Mouse (Mus musculus): Measurements from ENCODE around the gene Lsm12.

The Lsm12 gene

DNA sequence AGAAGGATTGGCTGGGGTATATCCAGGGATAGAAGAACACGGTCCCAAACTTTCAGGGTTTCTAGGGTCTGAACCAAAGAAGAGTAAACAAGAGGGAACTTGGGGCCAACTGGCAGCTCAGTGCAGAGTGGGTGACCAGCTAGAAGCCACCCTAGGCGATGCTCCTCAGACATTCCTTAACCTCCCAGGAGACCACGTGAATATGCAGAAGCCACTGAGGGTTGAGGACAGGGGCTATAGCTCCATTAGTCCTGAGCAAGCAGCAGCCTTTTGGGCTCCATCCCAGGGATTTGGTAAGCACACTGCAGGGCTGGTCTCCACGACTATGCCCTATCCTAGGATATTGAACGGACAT is 31.8 kb upstream of the Lsm12 start:
- DNase-seq (ENCODE audit: low read depth in 2 of 2, low spot score in 2 of 2): no peak

DNA sequence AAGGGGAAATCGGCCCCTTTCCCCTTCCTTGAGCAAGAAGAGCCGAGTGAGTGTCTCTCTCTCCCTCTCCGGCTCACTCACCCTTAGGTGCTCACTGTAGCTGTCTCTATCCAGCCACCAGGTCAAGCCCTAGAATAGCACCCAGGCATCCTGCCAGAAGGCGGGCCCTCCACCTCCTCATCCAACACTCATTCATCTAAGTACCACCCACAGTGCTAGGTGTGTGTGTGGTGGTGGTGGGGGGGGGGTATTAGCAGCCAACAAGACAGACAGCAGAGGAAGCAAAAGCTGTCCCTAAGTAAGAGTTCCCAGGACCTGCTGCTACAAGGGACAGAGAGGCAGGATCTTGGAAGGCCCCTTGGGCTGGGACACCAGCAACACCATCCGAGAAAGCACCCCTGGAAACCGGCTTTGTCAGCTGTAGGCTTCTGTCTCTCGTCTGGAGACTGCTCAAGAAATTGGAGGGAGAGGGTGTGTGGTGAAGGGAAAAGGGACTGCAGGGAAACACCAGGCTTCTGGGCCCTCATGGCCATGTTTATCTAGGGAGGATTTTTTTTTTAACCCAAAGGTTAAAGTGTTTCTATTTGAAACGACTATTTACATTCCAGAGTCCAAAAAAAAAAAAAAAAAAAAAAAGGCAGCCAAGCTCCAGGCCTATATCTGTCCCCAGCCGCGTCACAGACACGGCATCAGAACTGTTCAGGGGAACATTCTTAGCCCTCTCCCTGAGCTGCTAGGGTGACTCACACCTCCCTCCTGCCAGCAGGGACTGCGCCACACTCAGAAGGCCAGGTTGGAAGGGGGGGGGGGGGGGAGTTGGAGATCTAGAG is 31.2 kb upstream of the Lsm12 start:
- no peak for DNase-seq (ENCODE audit: low read depth in 2 of 2, low spot score in 2 of 2)

DNA sequence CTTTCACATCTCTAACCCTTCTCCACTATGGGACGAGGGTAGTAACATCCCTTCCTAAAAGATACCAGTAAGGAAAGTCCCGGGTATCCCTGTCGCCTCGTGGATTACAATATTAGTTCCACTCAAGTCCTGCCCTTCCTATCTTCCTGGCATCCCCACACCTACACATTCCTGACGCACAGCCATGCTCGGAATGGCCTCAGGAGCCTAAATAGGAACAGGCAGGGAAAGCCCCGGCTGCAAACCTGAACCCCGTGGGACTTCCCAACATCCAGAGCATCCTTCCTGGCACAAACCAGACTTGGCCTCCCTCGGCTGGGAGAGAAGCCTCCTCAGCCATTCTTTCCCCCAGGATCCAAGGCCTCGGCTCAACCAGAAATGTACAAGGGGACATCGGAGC is 30.4 kb upstream of the Lsm12 start:
- no peak for DNase-seq (ENCODE audit: low read depth in 2 of 2, low spot score in 2 of 2)

DNA sequence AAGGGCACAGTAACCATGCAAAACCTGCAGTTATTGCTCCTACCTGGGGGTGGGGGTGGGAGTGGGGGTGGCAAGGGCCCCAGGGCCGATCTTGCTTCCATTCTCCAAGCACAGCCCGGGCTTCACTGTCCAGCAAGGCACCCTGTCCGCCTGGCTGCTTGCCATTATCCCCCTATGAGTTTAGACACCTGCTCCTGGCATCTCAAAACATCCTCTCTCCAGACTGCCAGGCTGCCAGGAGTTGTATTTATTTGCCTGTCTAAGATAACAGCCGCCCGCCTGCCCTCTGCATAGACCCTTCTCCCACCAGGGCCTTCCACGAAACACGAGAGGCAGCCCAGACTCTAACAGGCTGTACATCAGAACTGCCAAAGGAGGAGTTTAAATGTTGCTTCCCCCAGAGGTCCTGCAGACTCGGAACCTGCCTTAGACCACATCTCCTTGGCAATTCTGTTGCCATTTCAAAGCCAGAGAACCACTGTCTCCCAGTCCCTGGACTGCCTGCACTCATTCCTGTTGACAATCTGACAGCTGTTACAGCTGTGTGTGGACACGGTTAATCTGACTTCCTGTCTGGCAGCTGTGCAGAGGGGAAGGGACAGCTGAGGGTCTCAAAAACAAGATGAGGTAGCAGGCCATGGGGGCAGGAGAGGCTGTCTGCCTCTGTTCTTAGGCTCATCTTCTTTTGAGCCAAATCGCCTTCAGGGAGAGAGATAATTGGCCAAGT is 29.5 kb upstream of the Lsm12 start:
- no peak for DNase-seq (ENCODE audit: low read depth in 2 of 2, low spot score in 2 of 2)

DNA sequence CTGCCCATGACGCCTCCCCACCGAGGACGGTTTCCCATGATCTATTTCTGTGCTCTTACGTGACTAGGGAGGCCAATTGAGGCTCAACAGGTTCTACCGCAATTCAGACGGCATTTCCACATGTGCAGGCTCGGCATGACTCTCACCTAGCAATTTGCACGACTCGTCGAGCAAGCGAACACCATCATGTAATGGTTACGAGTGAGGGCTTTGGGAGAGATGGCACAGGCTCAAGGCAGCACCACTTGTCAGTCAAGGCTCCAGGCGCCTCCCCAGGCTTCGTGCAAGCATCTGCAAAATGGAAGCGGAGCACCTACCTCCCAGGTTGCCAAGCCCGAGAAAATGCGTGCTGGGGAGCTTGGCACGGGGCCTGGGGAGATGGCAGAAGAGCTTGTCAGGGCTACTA is 26.8 kb upstream of the Lsm12 start:
- DNase-seq (ENCODE audit: low read depth in 2 of 2, low spot score in 2 of 2): no peak

DNA sequence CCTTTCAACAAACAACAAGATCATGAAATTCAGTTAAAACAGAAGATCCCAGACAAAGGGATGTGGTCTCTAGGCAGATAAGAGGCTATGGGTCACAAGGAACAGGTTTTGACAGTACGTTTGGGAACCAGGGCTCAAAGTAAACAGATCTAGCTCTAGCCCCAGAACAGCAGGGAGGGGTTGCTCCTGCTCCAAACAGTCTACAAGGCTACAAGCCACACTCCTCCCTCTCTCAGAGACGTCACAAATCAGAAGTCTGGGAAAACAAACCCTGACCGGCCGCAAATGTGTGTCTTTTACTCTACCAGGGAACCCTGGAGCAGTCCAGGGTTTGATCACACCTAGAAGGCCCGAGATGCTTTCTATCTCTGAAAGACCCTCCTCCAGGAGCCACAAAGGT is 25.9 kb upstream of the Lsm12 start:
- DNase-seq (ENCODE audit: low read depth in 2 of 2, low spot score in 2 of 2): no peak

DNA sequence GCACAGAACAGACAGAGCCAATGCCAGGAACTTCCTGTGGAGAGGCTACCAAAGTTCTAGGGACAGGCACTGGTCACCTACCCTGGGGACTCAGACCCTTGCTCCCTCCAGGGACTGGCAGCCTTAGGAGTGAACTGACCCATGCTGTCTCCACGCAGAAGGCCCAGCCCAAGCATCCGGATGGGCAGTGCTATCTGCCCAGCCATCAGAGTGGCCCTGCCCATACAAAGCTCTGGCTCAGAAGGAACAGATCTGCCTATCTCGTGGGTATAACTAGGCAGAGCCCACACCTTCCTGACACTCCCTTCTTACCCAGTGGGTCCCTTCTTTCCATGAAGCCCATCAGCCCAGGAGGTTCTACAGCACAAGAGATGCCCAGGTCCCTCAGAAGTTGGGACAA is 25.1 kb upstream of the Lsm12 start:
- no peak for DNase-seq (ENCODE audit: low read depth in 2 of 2, low spot score in 2 of 2)

DNA sequence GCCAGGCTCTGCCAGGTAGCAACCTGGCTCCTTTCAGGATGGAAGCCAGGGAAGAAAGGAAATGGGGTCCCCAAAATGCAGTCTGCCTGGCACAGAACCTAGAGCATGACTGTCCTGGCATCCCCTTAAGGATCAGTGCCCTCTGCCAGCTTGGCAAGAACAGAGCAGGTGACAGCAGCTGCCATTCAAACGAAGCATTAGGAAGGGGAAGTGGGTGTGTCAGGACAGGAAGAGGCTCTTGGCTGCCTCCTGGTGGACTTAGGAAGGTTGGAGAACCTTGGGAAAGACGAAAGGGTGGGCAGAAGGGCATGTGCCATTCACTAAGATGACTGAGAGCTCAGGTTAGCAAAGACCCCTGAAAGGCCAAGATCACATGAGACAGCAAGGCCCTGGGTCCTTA is 24.6 kb upstream of the Lsm12 start:
- DNase-seq (ENCODE audit: low read depth in 2 of 2, low spot score in 2 of 2): no peak

DNA sequence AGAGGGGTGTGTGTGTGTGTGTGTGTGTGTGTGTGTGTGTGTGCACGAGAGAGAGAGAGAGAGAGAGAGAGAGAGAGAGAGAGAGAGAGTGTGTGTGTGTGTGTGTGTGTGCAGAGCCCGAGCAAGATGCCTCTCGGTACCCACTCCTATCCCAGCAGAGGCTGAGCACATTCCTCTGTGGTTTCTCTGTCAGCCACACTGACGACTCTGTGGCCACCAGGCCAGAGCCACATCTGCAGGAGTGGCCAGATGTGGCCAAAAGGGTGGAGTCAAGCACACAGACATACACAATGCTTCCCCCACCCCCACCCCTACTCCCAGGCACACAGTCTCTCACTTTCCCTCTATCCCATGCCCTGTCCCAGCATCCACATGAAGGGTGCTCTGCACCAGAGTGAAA is 23.8 kb upstream of the Lsm12 start:
- no peak for DNase-seq (ENCODE audit: low read depth in 2 of 2, low spot score in 2 of 2)

DNA sequence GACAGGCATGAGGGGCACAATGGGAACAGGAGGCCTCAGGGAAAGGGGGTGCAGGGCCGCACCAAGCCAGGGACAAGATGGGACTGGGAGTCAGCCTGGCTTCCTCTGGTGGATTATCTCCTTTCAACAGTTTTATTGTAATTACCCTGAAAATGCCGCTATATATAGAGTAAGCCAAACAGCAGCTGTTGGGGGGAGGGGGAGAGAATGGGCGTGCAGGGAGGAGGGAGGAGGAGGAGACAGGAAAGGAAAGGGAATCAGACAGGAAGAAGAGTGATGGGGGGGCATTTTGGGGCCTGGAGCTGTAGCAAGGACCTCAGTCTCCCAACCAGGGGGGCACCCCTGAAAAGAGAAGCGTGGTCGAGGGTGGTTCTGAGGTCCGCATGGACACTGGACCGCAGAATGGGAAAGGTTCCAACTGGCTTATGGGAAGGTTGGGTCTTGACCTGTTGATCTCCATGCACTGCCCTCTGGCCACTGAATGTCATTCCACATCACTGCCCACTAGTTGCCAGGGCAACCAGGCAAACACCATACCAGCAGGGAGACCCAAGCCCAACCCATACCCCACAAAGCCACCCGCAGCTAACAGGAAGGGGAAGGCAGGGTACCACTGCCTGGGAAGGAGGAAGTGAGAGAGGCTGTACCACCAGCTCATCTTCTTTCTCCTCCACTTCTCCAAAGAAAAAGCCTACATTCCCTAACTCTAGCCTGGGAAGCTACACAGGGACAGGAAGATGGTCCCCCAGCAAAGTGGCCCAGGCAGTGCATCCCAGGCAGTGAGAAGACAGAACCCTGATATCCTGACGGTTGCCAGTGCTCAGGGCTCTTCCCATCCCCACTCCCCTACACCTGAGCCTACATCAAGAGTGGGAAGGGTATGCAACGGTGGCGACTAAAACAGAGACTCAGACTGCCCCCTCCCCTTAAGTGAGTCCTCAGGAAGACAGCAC is 23.0 kb upstream of the Lsm12 start:
- DNase-seq (ENCODE audit: low read depth in 2 of 2, low spot score in 2 of 2): no peak

DNA sequence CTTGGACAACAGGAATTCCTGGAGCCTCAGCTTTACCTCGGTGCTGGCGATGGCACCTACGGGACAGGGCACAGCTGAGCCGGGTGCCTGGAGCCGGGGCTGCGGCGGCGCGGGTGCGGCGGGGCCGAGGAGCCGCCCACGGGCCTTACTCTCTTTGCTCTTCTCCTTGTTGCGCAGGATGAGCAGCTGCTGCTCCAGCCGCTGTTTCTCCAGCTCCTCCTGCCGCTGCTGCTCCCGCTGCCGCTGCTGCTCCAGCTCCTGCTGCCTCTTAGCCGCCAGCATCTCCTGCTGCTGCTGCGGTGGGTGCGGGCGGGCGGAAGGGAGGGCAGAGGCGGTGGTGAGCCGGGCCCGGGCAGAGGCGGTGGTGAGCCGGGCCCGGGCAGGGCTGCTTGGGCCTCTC is 21.4 kb upstream of the Lsm12 start:
- no peak for DNase-seq (ENCODE audit: low read depth in 2 of 2, low spot score in 2 of 2)

DNA sequence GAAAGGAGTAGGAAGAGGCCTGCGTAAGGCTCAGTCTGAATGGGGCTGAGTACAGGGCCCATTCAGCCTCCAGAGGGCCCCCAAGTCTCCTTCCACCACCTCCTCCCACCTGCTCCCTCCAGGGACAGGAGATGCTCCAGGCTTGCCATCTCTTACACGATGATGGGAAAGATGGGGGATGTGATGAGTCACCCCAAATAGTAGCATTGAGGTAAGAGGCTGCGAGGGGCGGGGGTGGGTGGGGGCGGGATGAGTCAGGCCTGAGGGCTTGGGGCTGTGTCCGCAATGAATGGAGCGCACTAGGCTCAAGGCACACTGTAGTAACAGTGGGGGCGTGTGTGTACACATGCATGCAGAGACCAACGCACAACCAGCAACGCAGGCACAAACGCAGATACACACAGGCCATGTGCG is 16.3 kb upstream of the Lsm12 start:
- no peak for DNase-seq (ENCODE audit: low read depth in 2 of 2, low spot score in 2 of 2)

DNA sequence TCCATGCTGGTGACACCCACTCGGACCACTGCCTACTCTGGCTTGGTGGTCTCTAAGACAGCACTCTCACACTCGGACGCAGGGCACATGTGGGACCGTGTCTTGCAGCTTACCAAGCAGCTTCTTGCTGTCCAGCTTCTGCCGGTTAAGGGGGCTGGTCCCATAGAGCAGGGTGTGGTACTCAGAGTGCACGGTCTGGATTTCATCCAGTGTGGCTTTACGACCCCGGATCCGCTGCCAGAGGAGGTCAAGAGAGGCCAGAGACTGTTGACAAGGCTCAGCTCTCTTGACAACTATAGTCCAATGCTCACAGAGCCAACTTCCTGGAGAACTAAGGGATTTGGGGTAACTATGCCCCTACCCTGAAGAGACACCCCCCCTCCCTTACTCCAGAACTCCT is 14.8 kb upstream of the Lsm12 start:
- no peak for DNase-seq (ENCODE audit: low read depth in 2 of 2, low spot score in 2 of 2)

DNA sequence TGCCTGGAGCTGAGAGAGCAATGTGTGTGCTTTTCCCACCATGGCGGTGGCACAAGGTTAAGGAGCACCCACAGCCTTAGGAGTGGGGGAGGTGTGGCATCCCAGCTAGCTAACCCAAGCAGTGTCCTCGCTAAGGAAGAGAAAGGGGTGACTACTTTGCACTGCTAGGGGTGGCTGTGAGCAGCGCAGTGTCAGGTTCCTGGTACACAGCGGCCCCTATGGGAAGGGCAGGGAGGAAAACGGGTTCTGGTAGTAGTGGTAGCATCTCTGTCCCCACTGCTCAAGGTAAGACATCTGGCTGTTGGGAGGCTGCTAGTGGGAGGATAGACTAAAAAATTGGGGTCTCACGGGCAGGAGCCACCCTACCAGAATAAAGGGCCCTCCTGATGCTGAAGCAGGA is 13.1 kb upstream of the Lsm12 start:
- DNase-seq (ENCODE audit: low read depth in 2 of 2, low spot score in 2 of 2): no peak

DNA sequence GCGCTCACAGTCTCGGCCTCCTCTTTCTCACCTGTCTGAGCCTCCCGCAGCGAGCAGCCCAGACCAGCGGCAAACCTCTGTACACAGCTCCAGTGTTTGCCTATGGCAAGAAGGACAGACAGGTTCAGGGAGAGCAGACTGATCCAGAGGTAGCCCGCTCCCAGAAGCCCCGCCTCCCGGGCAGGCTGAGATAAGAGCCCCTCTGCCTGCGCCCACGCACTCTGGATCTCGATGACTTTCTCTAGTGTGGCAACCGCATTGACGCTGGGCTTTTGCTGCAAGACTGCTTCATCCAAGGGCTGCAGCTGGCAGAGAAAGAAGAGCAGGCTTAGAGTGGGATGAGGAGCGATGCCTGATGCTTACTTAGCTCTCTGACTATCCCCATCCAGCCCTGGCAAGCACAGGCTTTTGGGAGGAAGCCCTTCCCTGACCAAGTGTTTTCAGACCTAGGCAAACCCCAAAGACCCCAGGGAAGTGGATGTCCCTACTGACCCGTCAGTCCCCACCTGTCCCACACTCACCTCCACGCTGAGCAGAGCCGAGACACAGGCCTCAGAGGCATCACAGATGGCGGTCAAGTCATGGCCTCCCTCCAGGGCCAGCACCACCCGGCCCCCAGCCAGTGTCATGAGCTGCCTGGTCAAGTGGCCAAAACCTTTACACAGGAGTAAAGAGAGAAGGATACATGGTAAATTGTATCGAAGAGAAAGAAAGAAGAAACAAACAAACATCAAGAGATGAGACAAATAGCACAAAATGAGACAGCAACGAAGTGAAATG is 11.1 kb upstream of the Lsm12 start:
- DNase-seq (ENCODE audit: low read depth in 2 of 2, low spot score in 2 of 2): no peak

DNA sequence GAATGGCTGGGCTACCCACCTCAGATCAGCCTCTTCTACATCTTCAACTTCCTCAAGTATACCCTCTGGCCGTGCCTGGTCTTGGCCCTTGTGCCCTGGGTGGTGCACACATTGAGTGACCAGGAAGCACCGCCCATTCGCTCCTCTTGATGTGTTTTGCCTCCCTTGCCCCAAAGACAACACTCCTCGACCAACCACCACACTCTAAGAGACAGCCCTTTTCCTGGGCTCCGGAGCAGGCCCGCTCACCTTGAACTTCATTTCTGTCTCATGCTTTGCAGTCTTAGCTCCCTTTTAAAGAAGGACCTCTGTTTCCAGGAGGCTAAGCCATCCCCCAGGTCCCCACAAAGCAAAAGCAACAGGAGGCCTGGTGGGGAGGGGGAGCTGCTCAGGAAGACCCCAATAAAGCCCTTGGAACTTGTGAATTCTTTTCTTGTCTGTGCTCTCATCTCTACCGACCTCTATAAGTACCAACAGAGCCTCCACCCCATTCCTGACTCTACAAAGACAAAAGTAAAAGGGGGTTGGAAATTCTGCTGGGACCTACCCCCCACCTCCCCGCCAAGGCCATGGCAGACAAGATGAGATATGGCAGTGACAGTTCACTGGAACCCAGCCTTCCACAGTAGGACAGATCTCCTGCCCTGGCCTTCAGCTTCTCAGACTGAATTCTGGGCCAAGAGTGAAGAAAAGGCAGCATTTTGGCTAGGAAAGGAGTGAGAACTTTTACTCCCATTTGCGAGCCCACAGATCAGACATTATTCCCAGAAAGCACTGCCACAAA is 8.8 kb upstream of the Lsm12 start:
- no peak for DNase-seq (ENCODE audit: low read depth in 2 of 2, low spot score in 2 of 2)

DNA sequence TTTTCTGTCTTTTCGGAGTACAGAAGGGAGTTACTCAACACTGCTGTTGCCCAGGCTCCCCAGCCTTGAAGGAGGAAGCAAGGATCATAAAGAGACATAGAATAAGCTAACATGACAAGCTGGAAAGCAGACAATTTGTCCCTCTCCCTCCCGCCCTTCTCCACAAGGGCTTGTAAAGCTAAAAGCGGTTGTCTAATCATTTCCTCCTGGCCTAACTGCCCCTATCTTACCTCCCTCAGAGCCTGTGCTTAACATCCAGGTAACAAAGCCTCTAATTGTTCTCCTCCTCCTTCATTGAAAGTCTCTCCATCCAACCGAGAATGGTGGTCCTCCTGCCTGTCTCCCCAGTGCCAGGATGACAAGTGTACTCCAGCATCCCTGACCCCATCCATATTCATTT is 5.8 kb upstream of the Lsm12 start:
- no peak for DNase-seq (ENCODE audit: low read depth in 2 of 2, low spot score in 2 of 2)

DNA sequence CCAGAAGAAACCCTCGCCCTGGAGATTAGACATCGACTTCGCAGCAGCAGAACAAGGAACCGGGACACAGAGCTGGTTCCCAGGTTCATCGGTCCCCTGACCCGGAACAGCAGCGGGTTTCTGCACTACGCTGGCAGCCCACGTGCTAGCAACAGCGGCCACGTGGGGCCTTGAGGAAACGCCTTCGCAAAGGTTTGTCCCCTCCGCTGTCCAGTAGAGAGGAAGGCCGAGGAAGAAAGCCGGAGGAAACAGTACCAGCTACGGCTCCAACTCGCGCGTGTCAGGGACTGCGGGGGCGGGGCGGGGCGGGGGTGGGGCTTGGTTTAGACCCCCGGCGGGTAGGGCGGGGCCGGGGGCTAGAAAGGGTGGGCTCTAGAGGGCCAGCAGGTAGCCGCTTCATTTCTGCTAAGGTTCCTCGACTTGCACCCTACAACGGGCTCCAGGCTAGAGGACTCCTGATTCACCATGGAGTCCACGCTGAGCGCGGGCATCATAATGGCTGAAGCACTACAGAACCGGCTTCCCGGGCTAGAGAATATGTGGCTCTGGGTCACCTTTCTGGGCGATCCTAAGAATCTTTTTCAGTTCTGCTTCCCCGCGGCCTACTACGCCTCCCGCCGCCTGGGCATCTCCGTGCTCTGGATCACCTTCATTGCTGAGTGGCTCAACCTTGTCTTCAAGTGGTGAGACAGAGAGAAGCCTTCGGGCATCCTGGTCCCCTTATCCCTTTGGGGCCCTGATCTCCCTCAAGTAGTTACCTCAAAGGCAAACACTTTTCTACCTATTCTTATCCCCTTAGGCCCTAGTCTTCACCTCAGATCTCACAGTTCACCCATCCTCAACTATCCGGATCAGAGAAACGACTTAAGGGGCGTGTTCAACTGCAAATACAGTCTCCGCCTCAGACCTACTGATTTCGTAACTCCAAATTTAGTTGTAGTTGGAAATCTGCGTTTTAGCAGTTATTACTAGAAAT is 4.7 kb upstream of the Lsm12 start, which contains the start of gene G6pc3:
Gene G6pc3 (plus strand): TSS at position 160 of the 976 bp plus-strand sequence.
- peak; percentile 39 to 53 for DNase-seq (ENCODE audit: low read depth in 2 of 2, low spot score in 2 of 2)

DNA sequence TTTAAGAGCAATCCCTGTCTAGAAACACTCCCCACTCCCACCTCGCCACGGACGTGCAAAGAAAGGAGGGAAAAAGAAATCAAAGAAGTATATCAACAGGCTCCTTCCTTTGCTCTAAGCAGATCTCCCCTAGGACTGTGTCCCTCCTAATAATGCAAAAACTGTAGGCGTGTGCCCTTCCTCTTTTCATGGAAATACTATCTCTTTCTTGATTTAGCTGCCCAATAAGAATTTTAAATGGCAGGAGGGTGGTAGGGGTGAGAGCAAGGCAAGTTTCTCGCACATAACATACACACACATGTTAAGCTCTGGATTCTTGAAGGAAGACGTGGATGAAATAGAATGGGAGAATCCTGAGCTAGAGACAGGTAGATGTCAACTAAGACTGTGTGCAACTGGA is 3.9 kb upstream of the Lsm12 start:
- no peak for DNase-seq (ENCODE audit: low read depth in 2 of 2, low spot score in 2 of 2)
